Mouse (Mus musculus) cerebellum, adult (tissue): Measurements from ENCODE around the gene Limk2.
A peak's percentile ranks its signal among the peaks of the same experiment; 100 is the strongest.

Source experiments
- ATAC-seq: cut with Nextera tagmentation; 2 replicates; pipeline ENCODE4 v1.9.2; 2017; ENCODE audit warnings: mild to moderate bottlenecking, moderate library complexity, mixed read lengths; ENCODE audit not compliant: insufficient number of reproducible peaks, low FRiP score, low TSS enrichment

The Limk2 gene

DNA sequence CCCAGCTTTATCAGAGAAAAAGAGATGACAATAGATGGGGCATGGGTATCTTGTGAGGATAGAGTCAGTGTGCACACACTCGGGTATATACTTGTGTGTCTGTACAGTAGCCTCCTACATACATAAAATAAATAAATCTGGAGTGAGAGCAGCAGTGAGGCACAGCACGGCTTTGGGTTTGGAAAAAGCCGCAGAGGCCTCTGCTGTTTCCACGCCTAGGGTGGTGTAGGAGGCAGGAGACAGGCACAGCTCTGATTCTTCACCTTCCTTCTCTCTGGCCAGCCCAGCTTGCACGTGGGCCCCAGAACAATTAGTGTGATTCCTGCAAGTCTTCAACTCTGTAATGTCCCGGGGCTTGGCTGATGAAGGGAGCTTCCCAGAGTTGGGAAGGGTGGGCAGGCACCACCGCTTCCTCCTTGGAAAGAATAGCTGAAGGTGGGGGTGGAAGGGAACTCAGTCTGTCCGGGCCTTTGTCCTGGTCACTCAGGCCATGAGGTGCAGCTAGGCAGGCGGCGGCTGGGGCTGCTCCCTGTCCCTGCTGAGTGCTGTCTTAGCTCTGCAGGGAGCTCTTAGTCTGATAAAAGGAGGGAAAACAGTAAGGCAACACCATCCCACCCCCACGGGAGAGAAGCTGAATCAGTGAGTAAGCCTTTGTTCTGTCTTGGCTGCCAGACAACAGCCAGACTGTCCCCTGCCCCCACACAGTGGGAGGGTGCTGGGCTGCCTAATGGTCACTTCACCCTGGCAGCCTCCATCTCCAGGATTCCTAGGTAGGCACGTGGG lies 71.6 kb downstream of the Limk2 start:
- peak; percentile 45; the same call in 1 of the 2 replicates for ATAC-seq

- no peak for ATAC-seq
Measured at GRCm38 (mm10) chr11:3336602-3337001, 72.4 kb downstream of the Limk2 start.

DNA sequence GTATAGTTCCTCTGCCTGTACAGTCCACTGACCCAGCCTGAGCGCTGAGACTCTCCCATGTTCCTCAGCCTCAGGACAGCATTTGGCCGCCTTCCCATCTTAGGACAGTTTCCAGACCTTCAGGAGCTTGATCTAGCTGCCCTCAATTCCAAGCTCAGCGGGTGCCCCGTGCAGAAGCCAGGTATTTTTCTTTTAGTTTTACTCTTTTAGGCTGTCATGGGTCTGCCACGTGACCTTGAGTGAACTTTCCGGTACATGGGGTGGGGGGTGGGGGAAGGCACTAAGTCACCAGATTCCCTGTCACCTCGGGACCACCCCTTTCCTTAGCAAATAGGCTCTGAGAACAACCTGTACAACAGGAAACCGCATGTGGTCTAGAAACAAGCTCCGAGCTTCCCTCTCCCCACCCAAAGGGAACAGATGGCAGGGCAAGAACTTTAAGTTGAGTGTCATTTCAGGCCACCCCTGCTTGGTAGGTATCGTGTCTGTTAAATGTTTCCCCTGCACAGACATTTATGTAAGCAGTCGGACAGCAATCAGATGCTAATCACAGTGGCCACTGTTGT lies 73.3 kb downstream of the Limk2 start:
- 0 out of 2 replicates have a peak, but pooled peaks have one; percentile 36 for ATAC-seq

- ATAC-seq: no peak
Measured at GRCm38 (mm10) chr11:3334711-3335316, 74.2 kb downstream of the Limk2 start.

DNA sequence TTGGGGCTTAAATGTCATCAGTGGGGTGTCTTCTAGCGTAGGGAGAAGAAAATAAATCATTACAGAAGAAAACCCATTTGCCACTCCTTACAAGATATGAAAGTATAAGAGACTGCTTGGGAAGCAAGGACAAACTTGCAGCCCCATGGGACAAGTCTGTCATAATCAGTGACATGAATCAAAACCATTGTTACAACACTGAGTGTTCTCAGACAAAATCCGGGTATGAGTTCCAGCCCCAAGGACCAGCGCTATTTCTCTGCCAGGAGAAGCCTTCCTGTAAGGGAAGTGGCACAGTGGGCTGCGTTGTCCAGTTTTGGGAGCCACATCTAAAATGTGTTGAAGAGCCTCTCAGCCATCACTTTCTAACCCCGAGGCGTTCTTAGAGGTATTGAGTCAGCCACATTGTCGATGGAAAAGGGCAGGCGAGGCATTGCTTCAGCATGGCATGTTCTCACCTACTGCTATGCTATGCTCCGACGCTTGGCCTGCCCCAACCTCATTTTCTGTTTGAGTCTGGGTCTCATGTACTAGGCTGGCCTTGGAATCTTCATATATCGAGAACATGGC lies 74.8 kb downstream of the Limk2 start:
- no peak for ATAC-seq

DNA sequence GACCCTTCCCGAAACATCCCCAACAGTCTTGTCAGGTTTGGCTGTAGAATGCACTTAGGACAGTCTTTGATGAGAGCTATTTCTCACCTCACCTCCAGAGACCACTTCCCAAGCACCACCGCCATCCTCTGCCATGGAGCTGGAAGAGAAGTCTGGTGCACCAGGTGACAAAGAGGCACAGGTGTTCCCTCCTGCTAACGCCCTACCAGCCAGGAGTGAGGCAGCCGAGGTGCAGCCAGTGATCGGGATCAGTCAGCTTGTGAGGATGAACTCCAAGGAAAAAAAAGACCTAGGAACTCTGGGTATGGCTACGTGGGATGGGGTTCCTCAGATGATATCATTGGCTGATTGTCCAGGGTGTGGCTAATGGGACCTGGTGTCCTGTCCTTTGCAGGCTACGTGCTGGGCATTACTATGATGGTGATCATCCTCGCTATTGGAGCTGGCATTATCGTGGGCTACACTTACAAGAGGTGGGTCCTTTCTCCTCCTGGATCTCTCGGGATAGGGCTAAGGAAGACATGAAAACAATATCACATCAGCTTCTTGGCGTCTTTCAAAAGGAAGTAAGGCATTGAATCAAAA lies 75.8 kb downstream of the Limk2 start:
- no peak for ATAC-seq

DNA sequence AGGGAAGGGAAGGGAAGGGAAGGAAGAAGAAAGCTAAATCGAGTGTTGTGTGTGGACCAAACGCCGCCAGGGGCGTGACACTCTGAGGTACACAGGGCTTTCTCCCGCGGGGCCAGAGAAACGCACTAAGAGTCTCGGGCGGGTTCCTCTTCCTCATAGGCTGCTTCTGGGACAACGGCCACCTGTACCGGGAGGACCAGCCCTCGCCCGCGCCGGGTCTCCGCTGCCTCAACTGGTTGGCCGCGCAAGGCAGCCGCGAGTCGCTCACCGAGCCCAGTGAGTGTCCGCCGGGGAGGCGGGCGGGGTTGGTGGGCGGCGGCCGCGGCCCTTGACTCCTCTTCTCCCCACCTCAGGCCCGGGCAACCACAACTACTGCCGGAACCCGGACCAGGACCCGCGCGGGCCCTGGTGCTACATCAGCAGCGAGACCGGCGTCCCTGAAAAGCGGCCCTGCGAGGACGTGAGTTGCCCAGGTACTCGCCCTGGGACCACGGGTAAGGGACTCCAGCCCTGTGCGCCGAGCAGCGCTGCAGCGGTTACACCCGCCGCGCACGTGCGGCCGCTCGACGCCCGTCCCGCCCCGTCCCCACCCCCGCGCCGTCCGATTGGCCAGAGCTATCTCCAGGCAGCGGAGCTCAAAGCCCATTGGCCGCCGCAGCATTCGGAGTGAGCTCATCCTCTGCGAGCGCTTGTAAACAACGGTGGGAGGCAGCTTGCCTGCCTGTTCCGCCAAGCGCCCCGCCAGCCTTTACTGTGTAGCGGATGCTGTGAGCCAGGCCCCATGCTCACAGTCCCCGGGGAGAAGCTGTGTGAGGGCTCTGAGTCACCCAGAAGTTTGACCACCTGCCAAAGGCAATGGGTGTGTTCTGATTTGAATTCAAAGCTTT lies 77.0 kb downstream of the Limk2 start:
- peak; percentile 85 for ATAC-seq

GRCm38 (mm10) chr11:3330991-3331750 lies 77.8 kb downstream of the Limk2 start:
- no peak for ATAC-seq

GRCm38 (mm10) chr11:3330566-3330965 lies 78.4 kb downstream of the Limk2 start:
- ATAC-seq: peak; percentile 63; the same call in 1 of the 2 replicates

DNA sequence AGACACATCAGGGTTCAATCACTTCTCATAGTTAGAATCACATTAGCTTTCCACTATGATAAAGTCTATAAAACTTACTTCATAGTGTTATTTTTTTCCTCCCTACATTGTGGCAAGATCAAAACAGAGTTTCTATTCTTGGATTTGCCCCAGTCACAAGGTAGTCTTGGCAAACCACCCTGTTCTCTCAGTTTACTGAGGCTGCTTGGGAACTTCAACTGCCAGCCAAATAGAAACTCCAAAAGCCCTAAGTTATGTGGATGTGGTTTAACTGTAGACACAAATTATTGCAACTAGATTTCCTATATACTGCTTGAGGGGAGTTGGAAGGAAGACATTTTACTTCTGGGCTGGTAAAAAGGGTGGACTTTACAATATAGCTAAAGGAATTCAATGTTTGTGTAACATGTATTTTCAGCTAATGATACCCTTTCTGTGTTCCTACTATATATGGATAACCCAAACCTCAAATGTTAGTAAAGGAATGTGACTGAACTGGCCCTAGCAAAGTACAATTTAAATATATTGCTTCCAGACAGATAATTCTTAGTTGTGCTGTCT lies 79.0 kb downstream of the Limk2 start, which contains the start of gene Pik3ip1:
Gene Pik3ip1, plus strand, starts transcription at position 511 of the 561 bp plus-strand sequence.
- no peak for ATAC-seq

DNA sequence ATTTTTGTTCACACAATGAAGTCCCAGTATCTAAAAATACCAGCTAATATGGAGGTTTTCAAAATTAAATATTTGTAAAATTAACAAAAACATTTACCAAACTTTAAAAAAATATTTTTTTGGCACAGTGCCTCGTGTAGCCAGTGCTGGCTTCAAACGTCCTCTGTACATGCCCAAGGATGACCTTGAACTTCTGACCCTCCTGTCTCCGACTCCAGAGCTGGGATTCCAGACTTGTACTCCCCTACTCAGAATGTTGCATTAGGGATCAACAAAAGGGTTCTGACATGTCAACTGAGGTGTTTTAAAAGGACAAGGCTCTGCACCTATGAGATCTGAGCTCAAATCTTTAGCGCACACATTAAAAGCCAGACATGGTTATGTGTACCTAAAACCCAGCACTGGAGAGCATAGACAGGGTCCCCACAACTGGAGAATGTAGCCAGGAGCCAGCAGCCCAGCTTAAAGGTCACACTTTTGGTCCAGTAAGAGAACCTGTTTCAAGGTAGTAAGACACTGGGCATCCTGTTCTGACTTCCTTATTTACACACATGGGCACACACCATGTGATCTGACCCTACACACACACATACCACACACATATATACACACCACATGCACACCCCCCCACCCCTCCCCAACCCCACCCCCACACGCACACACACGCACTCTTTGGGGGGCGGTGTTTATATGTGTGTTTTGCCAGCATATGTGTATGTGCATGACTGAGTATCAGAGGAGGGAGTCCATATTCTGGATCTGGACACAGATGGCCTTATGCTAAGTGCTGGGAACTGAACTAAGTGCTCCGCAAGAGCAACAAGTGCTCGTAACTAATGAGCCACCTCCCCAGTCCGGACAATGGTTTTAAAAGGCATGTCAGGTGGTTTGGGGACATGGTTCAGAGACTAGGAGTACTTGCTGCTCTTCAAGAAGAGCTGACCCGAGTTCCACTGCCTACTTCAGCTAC lies 79.9 kb downstream of the Limk2 start:
- ATAC-seq: no peak

DNA sequence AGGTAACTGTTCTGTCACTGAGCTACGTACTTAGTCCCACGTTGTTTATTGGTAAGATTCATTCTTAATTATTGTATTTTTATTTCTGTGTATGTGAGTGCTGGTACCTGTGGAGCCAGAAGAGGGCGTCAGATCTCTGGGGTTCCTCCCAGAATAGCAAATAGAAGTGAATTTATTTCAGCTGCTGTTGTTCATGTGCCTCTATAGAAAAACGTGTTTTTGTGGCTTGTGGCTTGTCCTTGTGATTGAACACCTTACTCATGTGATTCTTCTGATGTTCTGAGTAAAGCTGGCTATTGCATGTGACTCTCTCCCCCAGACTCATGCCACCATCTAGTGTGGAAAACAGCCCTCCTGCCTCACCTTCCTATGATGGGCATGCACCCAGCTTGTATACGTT lies 80.7 kb downstream of the Limk2 start:
- ATAC-seq: no peak

GRCm38 (mm10) chr11:3318286-3318685 lies 90.7 kb downstream of the Limk2 start:
- no peak for ATAC-seq

DNA sequence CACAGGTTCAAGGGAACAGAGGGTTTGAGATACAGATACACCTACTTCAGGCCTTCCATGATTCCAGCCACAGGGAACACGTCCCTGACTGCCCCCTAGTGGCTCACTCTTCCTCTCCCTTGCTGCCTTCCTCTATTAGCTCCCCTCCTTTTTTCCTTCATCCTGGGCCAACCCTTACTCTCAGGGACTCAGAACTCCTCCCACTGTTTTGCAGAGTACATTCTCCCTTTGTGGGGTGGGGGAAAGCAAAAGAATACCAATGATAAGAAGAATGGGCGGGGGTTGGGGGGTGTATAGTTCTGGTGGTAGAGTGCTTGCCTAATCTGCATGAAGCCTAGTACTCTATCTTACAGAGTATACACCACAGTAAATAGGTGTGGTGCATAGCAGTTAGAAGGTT lies 94.8 kb downstream of the Limk2 start:
- ATAC-seq: no peak; the same call in 1 of the 2 replicates

DNA sequence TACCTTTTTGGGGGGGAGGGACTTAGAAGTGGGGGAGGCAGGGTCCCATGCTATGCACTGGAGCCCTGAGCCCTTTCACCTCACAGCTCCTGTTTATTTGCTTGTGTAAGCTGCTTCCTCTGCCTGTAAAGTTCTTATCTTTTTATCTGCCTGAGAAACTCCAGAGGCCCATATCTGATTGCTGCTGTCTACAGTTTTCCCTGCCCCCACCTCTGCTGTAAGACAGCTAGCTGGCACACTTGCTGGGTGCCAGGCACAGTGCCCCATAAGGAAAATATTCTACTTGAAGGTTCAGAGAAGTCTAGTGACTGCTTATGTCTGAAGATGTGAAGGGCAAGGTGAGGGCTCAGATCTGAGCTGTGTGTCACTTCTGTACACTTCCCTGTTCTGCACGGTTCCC lies 95.7 kb downstream of the Limk2 start:
- ATAC-seq: no peak

GRCm38 (mm10) chr11:3311586-3312347 lies 97.2 kb downstream of the Limk2 start:
- ATAC-seq: no peak
